Mouse (Mus musculus): ENCODE results near the gene Nicn1.

GRCm38 (mm10) chr9:108275331-108275659, 14.9 kb upstream of the Nicn1 start:
- no peak for TF ChIP-seq CTCF (IDR thresholded peaks at IDR 0.05; ENCODE audit: control insufficient read depth, insufficient read depth, insufficient replicate concordance, low read depth, low read length)
- TF ChIP-seq POLR2A (IDR thresholded peaks at IDR 0.05; ENCODE audit: control insufficient read depth, low read depth, low read length) = no peak
